Mouse (Mus musculus): ENCODE measurements around the gene Akap13. TPM values are rescaled to one million over a fixed set of nuclear protein-coding genes. Genes with fewer than 3 reads are reported as not detected.

The Akap13 gene
- total and polyA plus RNA-seq, 2 experiments from 2014 or later: 34.2 to 113 TPM

DNA sequence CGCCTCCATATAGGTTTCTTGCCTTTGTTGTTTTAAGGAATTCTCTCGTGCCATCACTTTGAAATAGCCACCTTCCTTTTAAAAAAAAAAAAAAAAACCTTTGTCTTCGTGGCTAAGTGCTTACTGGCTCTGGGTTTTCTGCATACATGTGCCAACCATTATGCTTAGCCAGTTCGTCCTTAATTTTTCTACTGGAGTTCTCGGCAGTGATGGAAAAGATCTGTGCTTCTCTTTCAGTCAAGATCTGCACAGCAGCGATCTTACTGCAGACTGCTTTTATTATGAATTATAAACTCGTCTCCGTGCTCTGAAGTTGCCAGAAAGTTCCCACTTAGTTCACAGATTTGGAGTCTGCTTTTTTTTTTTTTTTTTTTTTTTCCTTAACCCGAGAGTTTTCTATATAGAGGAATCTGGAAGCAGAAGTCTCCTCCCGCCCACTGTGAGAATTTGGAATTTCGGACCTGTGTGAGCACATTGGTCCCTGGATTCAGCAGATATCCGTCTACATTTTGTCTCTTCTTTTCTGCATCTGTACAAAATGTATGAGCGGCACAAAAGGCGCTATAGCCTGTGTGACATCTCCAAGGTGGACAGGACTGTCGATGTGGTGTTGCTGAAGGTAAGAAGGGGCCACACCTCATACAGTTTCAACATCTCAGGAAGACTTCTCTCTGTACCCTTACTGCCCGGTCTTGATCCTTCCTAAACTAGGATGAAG, 187.7 kb downstream of the Akap13 start:
- H3K9ac ChIP-seq (replicated peaks; ENCODE audit: low read depth, low read length): peak overlapping the region; percentile 7; the same call in 1 of the 2 replicates
- no peaks in the 10 kb centered on the region for H3K36me3 ChIP-seq (replicated peaks; ENCODE audit: control insufficient read depth, insufficient read depth, low read length)
- ATAC-seq (ENCODE audit: insufficient read depth, low read depth) (no peak), DNase-seq (ENCODE audit: low spot score) (no peak)
- 48% methylated on average over 16 of the region's 16 CpGs for WGBS
- no peak for TF ChIP-seq CTCF (IDR thresholded peaks at IDR 0.05; ENCODE audit: low read depth)
- no peak for TF ChIP-seq EP300 (IDR thresholded peaks at IDR 0.05; ENCODE audit: low read depth)
- H3K4me3 ChIP-seq (ENCODE audit: low read depth, low read length): peak overlapping the region; percentile 32
- no peaks in the 10 kb centered on the region for H3K27me3 ChIP-seq (ENCODE audit: control insufficient read depth, insufficient read depth, low read length)
- peaks cover 18% of the 10 kb centered on the region for H3K4me1 ChIP-seq (ENCODE audit: control insufficient read depth, insufficient read depth)
- peak overlapping the region; percentile 59 for H3K27ac ChIP-seq (ENCODE audit: low read depth)
- H3K9me3 ChIP-seq (replicated peaks; ENCODE audit: control insufficient read depth, low read length): no peaks in the 10 kb centered on the region
- peak overlapping the region; percentile 45 for H3K4me2 ChIP-seq (ENCODE audit: low read depth, low read length)

DNA sequence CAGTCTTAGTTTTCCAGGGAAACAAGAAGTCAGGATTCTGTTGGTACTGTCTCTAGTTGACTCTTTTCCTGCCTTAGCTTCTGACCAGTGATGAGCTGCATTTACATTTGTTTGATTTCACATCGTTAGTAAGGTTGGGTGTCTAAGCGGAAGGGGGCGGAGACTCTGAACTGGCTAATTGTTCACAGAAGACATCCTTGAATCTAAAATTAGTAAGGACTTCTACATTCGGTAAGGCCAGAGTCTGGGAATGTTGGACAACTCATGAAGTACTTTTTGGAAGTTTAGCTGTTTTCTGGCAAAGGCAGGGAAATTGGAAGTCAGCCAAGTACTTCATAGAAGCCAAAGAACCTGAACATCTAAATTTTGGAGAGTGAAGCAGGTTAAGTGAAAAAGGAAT, 188.7 kb downstream of the Akap13 start:
- peak overlapping the region; percentile 28 for H3K4me3 ChIP-seq (ENCODE audit: low read depth, low read length)
- DNase-seq (ENCODE audit: low spot score): no peak
- H3K4me2 ChIP-seq (ENCODE audit: low read depth, low read length): peak overlapping the region; percentile 45

DNA sequence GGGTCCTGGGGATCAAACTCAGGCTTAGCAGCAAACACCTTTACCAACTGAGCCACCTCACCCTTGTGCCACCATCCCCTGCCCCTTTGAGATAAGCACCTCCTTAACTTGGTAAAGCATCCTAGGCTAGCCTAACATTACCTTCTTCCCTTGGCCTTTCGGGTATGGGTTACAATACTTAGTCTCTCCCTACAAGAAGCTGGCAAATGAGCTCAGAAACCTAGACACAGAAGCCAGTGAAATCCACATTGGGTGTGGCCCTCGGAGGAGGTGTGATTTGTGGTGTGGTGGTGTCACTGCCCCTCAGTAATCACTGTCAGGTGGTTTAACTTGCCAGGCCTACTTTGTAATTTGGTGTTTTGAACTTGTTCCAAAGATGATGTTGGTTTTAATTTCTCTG, 189.3 kb downstream of the Akap13 start:
- H3K9ac ChIP-seq (replicated peaks; ENCODE audit: low read depth, low read length): no peak overlapping the region
- TF ChIP-seq EP300 (IDR thresholded peaks at IDR 0.05; ENCODE audit: low read depth) (no peak), CTCF (IDR thresholded peaks at IDR 0.05; ENCODE audit: low read depth) (no peak)
- 60% methylated on average over 2 of the region's 2 CpGs for WGBS
- H3K4me3 ChIP-seq (ENCODE audit: low read depth, low read length): peak overlapping the region; percentile 28
- H3K27me3 ChIP-seq (ENCODE audit: control insufficient read depth, insufficient read depth, low read length): no peaks in the 10 kb centered on the region
- peaks cover 18% of the 10 kb centered on the region for H3K4me1 ChIP-seq (ENCODE audit: control insufficient read depth, insufficient read depth)
- peak overlapping the region; percentile 45 for H3K4me2 ChIP-seq (ENCODE audit: low read depth, low read length)
- peak overlapping the region; percentile 59; the same call in 1 of the 2 replicates for H3K27ac ChIP-seq (ENCODE audit: low read depth)
- no peak for ATAC-seq (ENCODE audit: insufficient read depth, low read depth)
- no peak for DNase-seq (ENCODE audit: low spot score)
- no peaks in the 10 kb centered on the region for H3K36me3 ChIP-seq (replicated peaks; ENCODE audit: control insufficient read depth, insufficient read depth, low read length)
- H3K9me3 ChIP-seq (replicated peaks; ENCODE audit: control insufficient read depth, low read length): no peaks in the 10 kb centered on the region

More for the DNA sequence above, 188.7 kb downstream of the Akap13 start:
- no peaks in the 10 kb centered on the region for H3K27me3 ChIP-seq (ENCODE audit: control insufficient read depth, insufficient read depth, low read length)
- H3K36me3 ChIP-seq (replicated peaks; ENCODE audit: control insufficient read depth, insufficient read depth, low read length): no peaks in the 10 kb centered on the region
- H3K9ac ChIP-seq (replicated peaks; ENCODE audit: low read depth, low read length): peak overlapping the region; percentile 50
- no peak for ATAC-seq (ENCODE audit: insufficient read depth, low read depth)
- TF ChIP-seq CTCF (IDR thresholded peaks at IDR 0.05; ENCODE audit: low read depth): no peak
- TF ChIP-seq EP300 (IDR thresholded peaks at IDR 0.05; ENCODE audit: low read depth): no peak
- WGBS: 38% methylated on average over 4 of the region's 4 CpGs
- H3K27ac ChIP-seq (ENCODE audit: low read depth): peak overlapping the region; percentile 59
- H3K9me3 ChIP-seq (replicated peaks; ENCODE audit: control insufficient read depth, low read length): no peaks in the 10 kb centered on the region
- peaks cover 18% of the 10 kb centered on the region for H3K4me1 ChIP-seq (ENCODE audit: control insufficient read depth, insufficient read depth)

DNA sequence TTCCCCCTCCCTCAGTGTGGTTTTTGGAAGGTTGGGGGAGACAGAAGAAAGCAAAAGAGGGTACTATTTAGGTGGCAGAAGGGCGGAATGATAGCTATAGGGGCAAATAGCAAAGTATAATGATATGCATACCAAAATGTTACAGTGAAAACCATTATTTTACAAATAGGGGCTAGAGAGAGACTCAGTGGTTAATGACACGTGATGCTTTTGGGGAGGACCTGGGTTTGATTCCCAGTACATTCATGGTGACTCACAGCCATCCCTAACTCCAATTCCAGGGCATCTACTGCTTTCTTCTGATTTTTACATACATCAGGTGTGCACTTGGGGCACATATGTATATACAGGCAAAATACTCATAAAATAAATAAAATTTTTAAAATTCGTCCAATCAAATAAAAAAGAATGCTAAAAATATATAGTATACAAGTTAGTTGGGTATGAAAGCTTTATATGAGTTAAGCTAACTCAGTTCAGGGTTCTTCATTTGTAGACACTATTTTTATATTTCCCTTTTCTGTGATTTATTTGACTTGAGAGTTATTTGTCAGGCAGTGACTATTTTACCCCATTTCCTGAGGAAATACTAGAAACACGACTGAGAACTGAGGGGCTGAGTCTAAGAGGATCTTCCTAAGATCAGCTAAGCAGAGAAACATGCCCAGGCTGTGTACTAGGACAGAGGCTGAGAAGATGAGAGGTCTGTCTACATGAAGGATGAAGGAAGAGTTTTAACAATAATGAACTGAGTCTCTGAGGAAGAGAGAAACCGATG, 190.0 kb downstream of the Akap13 start:
- no peaks in the 10 kb centered on the region for H3K36me3 ChIP-seq (replicated peaks; ENCODE audit: control insufficient read depth, insufficient read depth, low read length)
- no peak overlapping the region for H3K9ac ChIP-seq (replicated peaks; ENCODE audit: low read depth, low read length)
- H3K9me3 ChIP-seq (replicated peaks; ENCODE audit: control insufficient read depth, low read length): no peaks in the 10 kb centered on the region
- WGBS: 59% methylated on average over 5 of the region's 5 CpGs
- TF ChIP-seq CTCF (IDR thresholded peaks at IDR 0.05; ENCODE audit: low read depth) (no peak), EP300 (IDR thresholded peaks at IDR 0.05; ENCODE audit: low read depth) (no peak)
- peak overlapping the region; percentile 45 for H3K4me2 ChIP-seq (ENCODE audit: low read depth, low read length)
- no peak for ATAC-seq (ENCODE audit: insufficient read depth, low read depth)
- peaks cover 14% of the 10 kb centered on the region for H3K4me1 ChIP-seq (ENCODE audit: control insufficient read depth, insufficient read depth)
- H3K4me3 ChIP-seq (ENCODE audit: low read depth, low read length): peak overlapping the region; percentile 21
- H3K27me3 ChIP-seq (ENCODE audit: control insufficient read depth, insufficient read depth, low read length): no peaks in the 10 kb centered on the region
- DNase-seq (ENCODE audit: low spot score): no peak
- 0 out of 2 replicates have a peak overlapping the region, but pooled peaks have one; percentile 25 for H3K27ac ChIP-seq (ENCODE audit: low read depth)

DNA sequence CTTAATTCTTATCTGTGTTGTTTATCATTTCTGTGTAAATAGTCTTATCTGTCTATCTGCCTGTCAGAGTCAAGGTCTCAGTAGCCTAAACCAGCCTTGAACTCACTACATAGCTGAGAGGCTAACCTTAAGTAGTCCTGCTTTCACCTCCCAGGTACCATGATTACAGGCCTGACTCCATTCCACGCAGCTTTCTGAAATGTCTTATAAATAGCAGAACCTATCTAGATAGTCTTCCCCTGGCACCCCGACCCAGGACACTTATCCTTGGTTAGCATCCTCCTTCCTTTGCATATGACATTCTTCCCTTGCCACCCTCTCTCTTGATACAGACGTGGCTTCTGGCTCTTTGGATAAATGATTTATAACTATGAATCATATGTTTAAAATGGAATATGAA, 192.7 kb downstream of the Akap13 start:
- Histone ChIP-seq H3K9me3 (replicated peaks; ENCODE audit: control insufficient read depth, low read length) (no peaks in the 10 kb centered on the region), H3K4me1 (ENCODE audit: control insufficient read depth, insufficient read depth) (peaks cover 6% of the 10 kb centered on the region), H3K9ac (replicated peaks; ENCODE audit: low read depth, low read length) (no peak overlapping the region), H3K4me3 (ENCODE audit: low read depth, low read length) (no peak overlapping the region), H3K27ac (ENCODE audit: low read depth) (no peak overlapping the region), H3K4me2 (ENCODE audit: low read depth, low read length) (no peak overlapping the region), H3K27me3 (ENCODE audit: control insufficient read depth, insufficient read depth, low read length) (no peaks in the 10 kb centered on the region), H3K36me3 (replicated peaks; ENCODE audit: control insufficient read depth, insufficient read depth, low read length) (no peaks in the 10 kb centered on the region)
- WGBS: 63% methylated on average over 3 of the region's 3 CpGs
- DNase-seq (ENCODE audit: low spot score): no peak
- no peak for ATAC-seq (ENCODE audit: insufficient read depth, low read depth)
- TF ChIP-seq CTCF (IDR thresholded peaks at IDR 0.05; ENCODE audit: low read depth): no peak
- TF ChIP-seq EP300 (IDR thresholded peaks at IDR 0.05; ENCODE audit: low read depth): no peak

Measured in heart, postnatal 0 days (tissue).